Mouse (Mus musculus) embryonic fibroblast, embryonic 13.5 days (primary cell): ENCODE measurements around the gene Repin1.

ENCODE experiments used
- CTCF ChIP-seq: IDR thresholded peaks from 2 replicates; pipeline ENCODE4 v1.5.1; 2011; ENCODE audit warnings: mild to moderate bottlenecking, control low read depth, low read length, moderate library complexity, borderline replicate concordance; ENCODE audit not compliant: insufficient read depth
- POLR2A ChIP-seq: IDR thresholded peaks from 2 replicates; pipeline ENCODE4 v1.6.1; 2011; ENCODE audit warnings: low read depth, mild to moderate bottlenecking, control low read depth, low read length, moderate library complexity

DNA sequence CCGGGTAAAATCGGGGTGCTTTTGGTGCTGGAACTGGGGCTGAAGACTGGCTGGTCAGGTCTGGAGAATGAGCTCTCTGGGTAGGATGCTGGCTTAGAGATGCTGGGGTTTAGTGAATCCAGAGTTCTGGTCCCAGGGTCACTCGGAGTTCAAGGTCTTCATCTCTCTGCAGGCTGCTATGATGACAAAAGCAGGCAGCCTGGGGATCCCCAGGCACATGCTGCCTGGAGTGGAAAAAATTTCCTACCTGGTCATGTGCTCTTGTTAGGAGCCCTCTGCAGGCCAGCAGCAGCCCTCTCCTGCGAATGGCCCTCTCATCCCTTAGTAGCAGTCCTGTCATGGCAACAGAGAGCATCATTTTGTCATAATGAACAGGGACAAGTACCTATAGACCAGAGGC, 19.8 kb downstream of the Repin1 start:
- TF ChIP-seq CTCF, result no peak
- TF ChIP-seq POLR2A, result no peak
